Mouse (Mus musculus) 416B (cell line): ENCODE results near the gene Prdm16.

Experiments used
- DNase-seq: peaks from one replicate; pipeline ENCODE4 v3.0.0; 2011; ENCODE audit warnings: low read depth

Prdm16 gene

DNA sequence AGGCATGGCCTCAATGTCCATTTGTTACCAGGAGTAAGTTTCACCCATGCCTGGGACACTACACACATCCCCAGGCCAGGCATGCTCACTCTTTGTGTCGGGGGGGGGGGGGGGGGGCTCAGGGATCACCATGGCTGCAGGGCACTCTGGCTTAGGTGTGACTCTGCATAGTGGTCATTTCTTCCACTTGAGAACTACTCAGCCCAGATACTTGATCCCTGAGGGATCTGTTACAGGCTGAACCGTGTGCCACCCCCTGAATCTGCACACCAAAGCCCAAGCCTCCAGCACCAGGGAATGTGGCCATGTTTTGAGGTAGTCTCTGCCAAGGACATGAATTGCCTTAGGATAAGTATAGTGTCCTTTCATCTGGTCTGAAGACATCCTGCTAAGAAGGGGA lies 123.0 kb downstream of the Prdm16 start:
- no peak for DNase-seq

GRCm38 (mm10) chr4:154512518-154513090 lies 124.1 kb downstream of the Prdm16 start:
- DNase-seq: no peak

- no peak for DNase-seq
Observed at GRCm38 (mm10) chr4:154511767-154512166, 124.9 kb downstream of the Prdm16 start.

DNA sequence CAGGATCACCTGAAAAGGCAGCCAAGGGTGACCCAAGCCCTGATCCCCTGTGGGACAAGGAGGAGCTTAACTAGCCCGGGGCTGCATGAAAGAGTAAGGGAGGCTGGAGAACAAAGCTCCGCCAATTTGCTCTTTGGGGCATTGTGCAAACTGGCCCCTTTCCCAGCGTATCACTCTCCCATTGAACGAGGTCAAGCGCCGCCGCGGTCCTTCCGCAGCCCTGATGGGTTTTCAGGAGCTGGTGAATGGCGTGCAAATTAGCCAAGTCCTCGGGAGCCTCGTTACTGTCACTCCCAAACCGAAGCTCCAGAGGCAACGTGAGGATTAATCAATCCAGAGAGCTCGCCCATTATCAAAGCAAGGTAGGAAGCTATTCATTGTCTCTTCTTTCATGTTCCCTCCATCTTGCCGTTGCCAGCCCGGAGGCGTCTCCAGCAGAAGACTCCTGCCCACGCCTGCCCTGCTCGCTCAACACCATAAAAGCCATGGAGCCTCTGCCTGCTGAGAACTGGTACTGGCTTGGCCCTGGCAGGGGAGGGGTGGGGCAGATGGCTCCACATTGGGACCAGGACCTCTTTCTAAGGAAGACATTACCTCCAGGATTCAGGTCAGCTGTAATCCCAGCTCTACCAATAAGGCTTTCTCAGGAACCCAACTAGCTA lies 129.8 kb downstream of the Prdm16 start:
- DNase-seq: no peak

DNA sequence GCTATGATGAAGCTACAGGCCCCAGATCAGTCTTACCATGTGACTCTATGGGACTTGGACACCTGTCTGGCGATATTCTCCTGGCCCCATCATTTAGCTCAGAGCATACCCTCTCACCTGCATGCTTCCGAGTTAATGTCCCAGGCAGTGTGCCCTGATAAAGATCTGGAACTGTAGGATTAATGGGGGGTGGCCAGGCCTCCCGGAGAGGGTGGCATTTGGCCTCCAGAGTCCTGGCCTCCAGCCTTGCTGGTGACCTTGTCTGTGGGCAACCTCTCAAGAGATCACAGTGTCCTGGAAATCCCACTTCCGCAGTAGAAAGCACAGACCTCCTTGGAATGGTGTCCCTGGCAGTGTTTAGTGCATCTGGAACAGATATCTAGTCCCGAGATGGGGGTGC lies 131.4 kb downstream of the Prdm16 start:
- DNase-seq: no peak

GRCm38 (mm10) chr4:154503260-154503829 lies 133.3 kb downstream of the Prdm16 start:
- no peak for DNase-seq

DNA sequence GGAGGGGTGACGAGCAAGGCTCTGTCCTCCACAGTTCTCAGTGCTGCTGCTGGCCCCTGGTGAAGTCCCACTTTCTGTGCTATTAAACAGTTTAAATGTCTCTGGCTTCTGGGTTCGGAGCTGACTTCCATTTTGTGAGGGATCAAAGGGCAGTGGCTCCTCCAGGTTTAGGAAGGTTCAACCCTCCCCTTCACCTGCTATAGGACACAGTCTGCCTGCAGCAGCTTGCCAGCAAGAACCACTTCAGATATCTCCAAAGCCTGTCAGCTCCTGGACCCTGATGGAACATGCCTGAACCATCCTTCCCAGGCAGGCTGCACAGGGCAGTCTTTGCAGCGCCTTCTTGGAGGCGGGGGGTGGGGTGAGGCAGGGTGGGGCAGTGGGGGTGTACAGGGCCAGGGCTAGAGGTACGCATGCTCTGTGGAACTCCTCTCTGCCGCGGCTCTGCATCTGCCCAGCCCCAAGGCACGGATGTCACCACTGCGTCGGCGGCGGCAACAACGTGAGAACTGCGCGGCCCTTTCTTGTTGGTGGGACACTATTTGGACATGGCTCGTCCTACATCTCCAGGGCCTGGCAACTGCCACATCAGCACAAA lies 134.2 kb downstream of the Prdm16 start:
- DNase-seq: no peak

GRCm38 (mm10) chr4:154500695-154501094 lies 136.0 kb downstream of the Prdm16 start:
- no peak for DNase-seq

DNA sequence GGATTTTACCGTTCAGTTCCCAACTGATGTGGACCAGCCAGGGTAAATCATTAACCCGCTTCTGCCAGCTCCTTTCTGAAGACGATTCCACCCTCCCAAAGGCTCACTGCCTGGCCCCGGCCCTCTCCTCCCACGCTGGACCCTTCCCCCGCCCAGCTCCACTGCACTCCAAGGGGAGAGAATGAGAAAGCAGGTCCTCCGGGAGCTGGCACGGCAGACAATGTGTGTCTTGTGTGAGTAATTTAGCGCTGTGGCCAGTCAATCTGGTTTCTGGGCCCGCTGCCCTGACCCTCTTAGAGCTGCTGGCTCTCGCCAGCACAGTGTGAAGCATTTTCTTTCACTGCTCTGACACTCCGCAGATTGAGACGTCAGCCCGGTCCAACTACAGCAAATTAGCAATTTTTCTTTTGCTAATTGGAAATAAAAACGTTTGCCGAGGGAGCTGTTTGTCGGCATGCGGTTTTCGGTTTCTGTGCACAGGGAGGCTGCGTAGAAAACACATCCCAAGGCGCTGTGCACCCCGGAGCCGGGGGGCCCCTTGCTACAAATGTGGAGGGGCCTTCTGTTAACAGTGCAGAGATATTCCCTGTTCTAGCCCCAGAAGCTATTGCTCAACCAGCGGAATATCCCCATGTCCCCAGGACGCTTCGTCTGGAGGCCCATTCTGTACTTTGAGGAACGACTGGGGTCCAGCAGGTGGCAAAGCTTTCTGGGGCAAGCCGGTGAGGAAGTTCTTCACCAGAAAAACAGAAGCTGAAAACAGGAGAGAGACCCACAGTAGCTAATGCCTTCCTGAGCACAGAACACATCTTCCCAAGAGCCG lies 136.8 kb downstream of the Prdm16 start:
- DNase-seq: no peak

- no peak for DNase-seq
Observed at GRCm38 (mm10) chr4:154497423-154498175, 139.1 kb downstream of the Prdm16 start.

GRCm38 (mm10) chr4:154496991-154497390 lies 139.7 kb downstream of the Prdm16 start:
- DNase-seq: peak; percentile 6

- no peak for DNase-seq
Observed at GRCm38 (mm10) chr4:154496522-154496921, 140.2 kb downstream of the Prdm16 start.

DNA sequence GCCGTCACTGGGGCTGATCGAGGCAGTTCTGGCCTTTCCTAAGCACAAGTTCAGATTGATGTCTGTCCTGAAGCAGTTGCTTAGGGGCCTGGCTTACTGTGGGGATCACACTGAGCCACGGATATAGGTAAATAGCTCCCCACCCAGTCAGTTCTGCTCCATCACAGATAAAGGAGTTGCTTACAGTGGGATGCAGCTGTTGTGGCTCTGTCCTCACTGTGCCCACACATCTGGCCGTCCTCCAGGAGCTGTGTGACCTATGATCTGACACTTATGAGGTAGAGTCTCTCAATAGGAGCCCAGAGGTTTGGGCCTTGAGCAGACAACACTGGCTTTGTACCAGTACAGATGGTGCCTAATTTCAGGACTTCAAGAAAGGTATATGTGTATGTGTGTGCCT lies 142.7 kb downstream of the Prdm16 start:
- no peak for DNase-seq

GRCm38 (mm10) chr4:154492714-154493121 lies 144.0 kb downstream of the Prdm16 start:
- DNase-seq: no peak

- no peak for DNase-seq
Observed at GRCm38 (mm10) chr4:154492268-154492667, 144.4 kb downstream of the Prdm16 start.

GRCm38 (mm10) chr4:154488031-154488430 lies 148.6 kb downstream of the Prdm16 start:
- no peak for DNase-seq

DNA sequence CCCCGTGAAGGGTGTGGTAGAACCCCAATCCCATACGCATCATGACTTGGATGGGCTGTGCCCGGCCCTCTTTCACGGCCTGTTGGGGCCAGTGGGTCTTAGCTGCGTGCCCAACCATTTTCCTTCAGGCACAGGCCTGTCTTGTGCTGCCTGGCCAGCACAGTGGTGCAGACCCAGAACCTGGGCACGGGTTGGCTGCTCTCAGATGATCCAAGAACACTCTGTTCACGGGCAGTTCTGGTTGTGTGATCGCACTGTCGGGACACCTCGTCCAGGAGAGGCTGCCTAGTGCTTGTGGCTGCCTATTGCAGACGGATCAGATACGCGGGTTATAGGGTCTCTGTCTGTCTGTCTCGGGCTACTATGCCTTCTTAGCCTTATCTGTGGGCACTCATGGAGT lies 154.0 kb downstream of the Prdm16 start:
- DNase-seq: no peak

- DNase-seq: no peak
Observed at GRCm38 (mm10) chr4:154481771-154482637, 154.7 kb downstream of the Prdm16 start.

GRCm38 (mm10) chr4:154480544-154481260 lies 156.0 kb downstream of the Prdm16 start:
- DNase-seq: no peak

DNA sequence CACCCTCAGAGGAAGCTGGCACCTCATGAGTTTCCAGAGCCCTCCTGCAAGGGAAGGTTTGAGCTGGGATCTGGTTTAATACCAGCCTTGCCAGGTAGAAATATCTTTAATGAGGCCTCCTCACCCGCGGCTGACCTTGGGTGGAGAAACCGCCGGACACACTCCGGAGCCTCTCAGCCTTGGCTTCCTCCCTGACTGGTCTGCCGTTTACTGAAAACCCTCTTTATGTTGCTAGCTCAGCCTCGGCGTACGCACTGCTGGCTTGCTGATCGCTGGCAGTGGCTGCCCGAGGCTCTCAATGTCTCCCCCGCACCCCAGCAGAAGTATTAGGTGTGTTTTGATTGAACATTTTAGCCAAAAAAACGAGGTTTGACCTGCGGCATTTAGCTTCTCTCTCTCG lies 156.5 kb downstream of the Prdm16 start:
- DNase-seq: no peak
